Mouse (Mus musculus) C2C12 (cell line): ENCODE data around the gene Mymk. TPM values are rescaled to one million over a fixed set of nuclear protein-coding genes. Genes with fewer than 3 reads are reported as not detected.

Experiments used
- H3K27me3 ChIP-seq: one replicate; pipeline ENCODE4 v1.6.1; 2011; ENCODE audit not compliant: control insufficient read depth, insufficient read depth, insufficient read length
- H3K36me3 ChIP-seq: one replicate; pipeline ENCODE4 v1.6.1; 2011; ENCODE audit not compliant: control insufficient read depth, insufficient read depth
- H3K4me3 ChIP-seq: one replicate; pipeline ENCODE4 v1.5.1; 2011; ENCODE audit warnings: mild to moderate bottlenecking, control low read depth; ENCODE audit not compliant: poor library complexity, insufficient read depth, severe bottlenecking
- H3K79me2 ChIP-seq: one replicate; pipeline ENCODE4 v1.6.1; 2011; ENCODE audit not compliant: control insufficient read depth, insufficient read depth
- H3K79me3 ChIP-seq: one replicate; pipeline ENCODE4 v1.6.1; 2011; ENCODE audit warnings: low read depth, control low read depth
- H3ac ChIP-seq: one replicate; pipeline ENCODE3; 2011; ENCODE audit warnings: low read depth; ENCODE audit not compliant: control insufficient read depth, insufficient read length
- CEBPB ChIP-seq: IDR thresholded peaks from one replicate; pipeline ENCODE4 v1.6.1; 2011; ENCODE audit warnings: low read depth, mild to moderate bottlenecking, control low read depth, moderate library complexity
- CTCF ChIP-seq: IDR thresholded peaks from one replicate; pipeline ENCODE4 v1.5.1; 2011; ENCODE audit not compliant: control insufficient read depth, insufficient read depth, insufficient read length
- FOSL1 ChIP-seq: IDR thresholded peaks from one replicate; pipeline ENCODE4 v1.8.0; 2011; ENCODE audit warnings: mild to moderate bottlenecking, low read length; ENCODE audit not compliant: poor library complexity, insufficient read depth, severe bottlenecking
- MAX ChIP-seq: IDR thresholded peaks from one replicate; pipeline ENCODE4 v1.6.1; 2011; ENCODE audit warnings: mild to moderate bottlenecking, control low read depth
- MYOD1 ChIP-seq: IDR thresholded peaks from one replicate; pipeline ENCODE4 v1.6.1; 2011; ENCODE audit warnings: low read depth; ENCODE audit not compliant: control insufficient read depth, insufficient read length
- MYOG ChIP-seq: IDR thresholded peaks from one replicate; pipeline ENCODE4 v1.6.1; 2011; ENCODE audit not compliant: control insufficient read depth, insufficient read length; ENCODE audit errors: extremely low read depth
- USF1 ChIP-seq: IDR thresholded peaks from one replicate; pipeline ENCODE4 v1.6.1; 2011; ENCODE audit warnings: low read depth, mild to moderate bottlenecking, control low read depth, moderate library complexity
- polyA plus RNA-seq: library from polyadenylated mRNA; unstranded; fragments of >200 nt; fragmentation: generic; extraction: Trizol; gene quantifications from one replicate; pipeline ENCODE4 v1.2.1, GENCODE M21; 2012; ENCODE audit warnings: missing spikeins

Gene Mymk
- polyA plus RNA-seq, 1 experiment, result 3.8 TPM

- H3K27me3 ChIP-seq, result peaks cover 19% of the 10 kb centered on the region
- no peaks in the 10 kb centered on the region for H3K79me3 ChIP-seq
- H3K4me3 ChIP-seq, result no peak overlapping the region
- TF ChIP-seq USF1 (no peak), CTCF (peak; percentile 62)
- no peaks in the 10 kb centered on the region for H3K79me2 ChIP-seq
- H3K36me3 ChIP-seq, result no peaks in the 10 kb centered on the region
- no peak overlapping the region for H3ac ChIP-seq
Measured at GRCm38 (mm10) chr2:27075485-27075884, 3.5 kb upstream of the Mymk start.

GRCm38 (mm10) chr2:27074804-27075203 lies 2.8 kb upstream of the Mymk start:
- H3K27me3 ChIP-seq, result peaks cover 17% of the 10 kb centered on the region
- TF ChIP-seq MYOG, result no peak
- TF ChIP-seq CEBPB, result no peak
- TF ChIP-seq MAX, result no peak
- no peak for TF ChIP-seq USF1
- TF ChIP-seq CTCF, result no peak
- no peak for TF ChIP-seq FOSL1
- TF ChIP-seq MYOD1, result no peak

GRCm38 (mm10) chr2:27073407-27073806 lies 1.4 kb upstream of the Mymk start:
- H3K79me2 ChIP-seq, result no peaks in the 10 kb centered on the region
- no peaks in the 10 kb centered on the region for H3K79me3 ChIP-seq
- peaks cover 7% of the 10 kb centered on the region for H3K27me3 ChIP-seq
- no peaks in the 10 kb centered on the region for H3K36me3 ChIP-seq
- TF ChIP-seq MAX (no peak), CTCF (no peak), CEBPB (no peak), MYOD1 (no peak), MYOG (no peak), USF1 (no peak), FOSL1 (no peak)
- H3K4me3 ChIP-seq, result no peak overlapping the region
- H3ac ChIP-seq, result no peak overlapping the region

More at GRCm38 (mm10) chr2:27074804-27075203, 2.8 kb upstream of the Mymk start:
- Histone ChIP-seq H3K4me3 (no peak overlapping the region), H3K79me3 (no peaks in the 10 kb centered on the region), H3ac (no peak overlapping the region), H3K36me3 (no peaks in the 10 kb centered on the region), H3K79me2 (no peaks in the 10 kb centered on the region)

GRCm38 (mm10) chr2:27071137-27071536 lies 842 bp downstream of the Mymk start:
- no peak for TF ChIP-seq MYOG
- TF ChIP-seq USF1, result no peak
- TF ChIP-seq MYOD1, result no peak
- no peak for TF ChIP-seq CTCF
- no peak for TF ChIP-seq FOSL1
- TF ChIP-seq MAX, result no peak
- no peak for TF ChIP-seq CEBPB
- H3K4me3 ChIP-seq, result no peak overlapping the region
- H3ac ChIP-seq, result no peak overlapping the region
- H3K79me3 ChIP-seq, result no peaks in the 10 kb centered on the region
- H3K79me2 ChIP-seq, result no peaks in the 10 kb centered on the region
- peaks cover 5% of the 10 kb centered on the region for H3K27me3 ChIP-seq
- H3K36me3 ChIP-seq, result no peaks in the 10 kb centered on the region

- H3K79me3 ChIP-seq, result no peaks in the 10 kb centered on the region
- no peak for TF ChIP-seq USF1
- no peak for TF ChIP-seq MYOG
- TF ChIP-seq MYOD1, result no peak
- no peak for TF ChIP-seq FOSL1
- TF ChIP-seq MAX, result no peak
- TF ChIP-seq CEBPB, result no peak
- no peak for TF ChIP-seq CTCF
- no peak overlapping the region for H3ac ChIP-seq
- H3K79me2 ChIP-seq, result no peaks in the 10 kb centered on the region
- H3K36me3 ChIP-seq, result no peaks in the 10 kb centered on the region
- H3K4me3 ChIP-seq, result no peak overlapping the region
- peaks cover 5% of the 10 kb centered on the region for H3K27me3 ChIP-seq
Measured at GRCm38 (mm10) chr2:27070247-27070813, 1.6 kb downstream of the Mymk start.

GRCm38 (mm10) chr2:27069646-27070045 lies 2.3 kb downstream of the Mymk start:
- H3K4me3 ChIP-seq, result no peak overlapping the region
- H3K27me3 ChIP-seq, result peaks cover 5% of the 10 kb centered on the region
- no peaks in the 10 kb centered on the region for H3K79me2 ChIP-seq
- no peaks in the 10 kb centered on the region for H3K36me3 ChIP-seq
- no peak overlapping the region for H3ac ChIP-seq
- H3K79me3 ChIP-seq, result no peaks in the 10 kb centered on the region
- TF ChIP-seq MYOD1 (peak; percentile 87), MAX (peak; percentile 55), FOSL1 (no peak), USF1 (no peak)
